ENCODE assay signal across 13 mouse cellular contexts in genomic region chr12:70911676-70912379, GRCm38 (mm10). TPM values are rescaled to one million over a fixed set of nuclear protein-coding genes. Genes with fewer than 3 reads are reported as not detected.
DNase-seq lines count a peak whose midpoint lies in the region; ATAC-seq and TF ChIP-seq lines count a peak whose summit lies in the region.
"Had no signal": no experiment of that assay in that cellular context is flagged by ENCODE, and none has a peak within 500 bp of the region (broad histone marks: within the 10 kb centered on the region; RNA-seq: fewer than 3 reads in every experiment).

No protein-coding gene starts in this region.

- no peak for TF ChIP-seq CTCF in CH12.LX (conservative IDR thresholded peaks at IDR 0.05 in 1 of 2, IDR thresholded peaks at IDR 0.05 in 1 of 2; ENCODE audit: low read depth in 2 of 2, low read length in 2 of 2)

- no peak for TF ChIP-seq POLR2A in CH12.LX (IDR thresholded peaks at IDR 0.05; ENCODE audit: low read depth, low read length)

- H3K79me2 ChIP-seq in CH12.LX (replicated peaks; ENCODE audit: control insufficient read depth, extremely low read depth, insufficient read depth, poor library complexity, severe bottlenecking), result no peaks in the 10 kb centered on the region

- in situ Hi-C loops in CH12.LX (cut with MboI; ENCODE audit: low pct_ligation_motif_present, low pct_unique_long_range_greater_than_20kb, low sequenced_read_pairs), result loop anchor here (10.0 to 25.0 kb wide), 2 partner anchors 417 to 675 kb away; partner anchors contain the start of gene Pygl

- dilution Hi-C loops in CH12.LX (cut with MboI; ENCODE audit: extremely low pct_ligation_motif_present, extremely low pct_unique_long_range_greater_than_20kb, low sequenced_read_pairs), result no loop called here

- H3K36me3 ChIP-seq in heart, embryonic 10.5 days, result no peaks in the 10 kb centered on the region
- H3K36me3 ChIP-seq in CH12.LX (replicated peaks in 1 of 2; ENCODE audit: control insufficient read depth in 1 of 2, insufficient read depth in 1 of 2, low read length in 1 of 2), result no peaks in the 10 kb centered on the region
- H3K36me3 ChIP-seq: embryonic facial prominence, embryonic 12.5 days; hindbrain, embryonic 15.5 days; lung, embryonic 15.5 days; neural tube, embryonic 13.5 days had no signal

- intact Hi-C loops in heart, postnatal 14 days (cut with DNase I), result loop anchor here (1.0 to 5.0 kb wide), 4 partner anchors 87 to 680 kb away; partner anchors contain the start of genes Frmd6 and Pygl

- no peaks in the 10 kb centered on the region for H3K27me3 ChIP-seq in heart, embryonic 10.5 days (ENCODE audit: insufficient read depth, poor library complexity, severe bottlenecking)
- H3K27me3 ChIP-seq in CH12.LX (replicated peaks), result no peaks in the 10 kb centered on the region
- H3K27me3 ChIP-seq: embryonic facial prominence, embryonic 12.5 days; hindbrain, embryonic 15.5 days; lung, embryonic 15.5 days; neural tube, embryonic 13.5 days had no signal

- peak; percentile 9 to 46; a peak in 2 of 4 replicates for ATAC-seq in hematopoietic stem cell, adult 5-6 weeks (replicated peaks in 1 of 2; ENCODE audit: insufficient read depth in 1 of 2, low FRiP score in 2 of 2, low TSS enrichment in 1 of 2, low read depth in 1 of 2, poor library complexity in 2 of 2, severe bottlenecking in 2 of 2)

- H3K27ac ChIP-seq in heart, embryonic 10.5 days, result no peak overlapping the region
- no peak overlapping the region for H3K27ac ChIP-seq in CH12.LX (ENCODE audit: insufficient read depth, low read depth)
- H3K27ac ChIP-seq: embryonic facial prominence, embryonic 12.5 days; hindbrain, embryonic 15.5 days; lung, embryonic 15.5 days; neural tube, embryonic 13.5 days had no signal

- H3K4me3 ChIP-seq in heart, embryonic 10.5 days, result no peak overlapping the region
- no peak overlapping the region for H3K4me3 ChIP-seq in CH12.LX (replicated peaks in 1 of 3; ENCODE audit: low read depth in 2 of 3, low read length in 2 of 3, poor library complexity in 1 of 3)
- H3K4me3 ChIP-seq: embryonic facial prominence, embryonic 12.5 days; hindbrain, embryonic 15.5 days; lung, embryonic 15.5 days; neural tube, embryonic 13.5 days had no signal

- H3K9me3 ChIP-seq in heart, embryonic 10.5 days, result no peaks in the 10 kb centered on the region
- H3K9me3 ChIP-seq in CH12.LX (replicated peaks; ENCODE audit: low read length), result no peaks in the 10 kb centered on the region
- H3K9me3 ChIP-seq: embryonic facial prominence, embryonic 12.5 days; hindbrain, embryonic 15.5 days; lung, embryonic 15.5 days; neural tube, embryonic 13.5 days had no signal

- TF ChIP-seq EP300 in CH12.LX (IDR thresholded peaks at IDR 0.05; ENCODE audit: low read length), result no peak

- WGBS in heart, embryonic 10.5 days, result 65% methylated on average over 17 of the region's 17 CpGs

- H3K9ac ChIP-seq in CH12.LX (ENCODE audit: insufficient read depth, low read depth), result no peak overlapping the region
- H3K9ac ChIP-seq: embryonic facial prominence, embryonic 12.5 days; hindbrain, embryonic 15.5 days; lung, embryonic 15.5 days; neural tube, embryonic 13.5 days had no signal

- H3K4me2 ChIP-seq in CH12.LX (ENCODE audit: insufficient read depth, low read depth, poor library complexity, severe bottlenecking), result peak overlapping the region; percentile 39
- H3K4me2 ChIP-seq: embryonic facial prominence, embryonic 12.5 days; hindbrain, embryonic 15.5 days; liver, embryonic 11.5 days; lung, embryonic 15.5 days; neural tube, embryonic 13.5 days had no signal

- no peak for TF ChIP-seq RAD21 in CH12.LX (IDR thresholded peaks at IDR 0.05; ENCODE audit: low read depth, low read length)

- DNase-seq in heart, embryonic 10.5 days (ENCODE audit: low spot score), result peak; percentile 63
- no peak for DNase-seq in heart, postnatal 14 days
- DNase-seq in 416B (ENCODE audit: low read depth), result peak; percentile 28
- peak; percentile 44 for DNase-seq in CH12.LX (ENCODE audit: extremely low read depth)
- no peak for DNase-seq in urinary bladder, postnatal 14 days (ENCODE audit: low spot score)
- no peak for DNase-seq in cerebellum, adult 8-10 months
- DNase-seq in left cerebral cortex, adult 8-10 months (ENCODE audit: low spot score in 2 of 2), result no peak

- H3K4me1 ChIP-seq in heart, embryonic 10.5 days, result peaks cover 22% of the 10 kb centered on the region; the same call in 1 of the 2 replicates
- H3K4me1 ChIP-seq in CH12.LX (ENCODE audit: control insufficient read depth in 1 of 2, insufficient read depth in 2 of 2), result peaks cover 6 to 34% of the 10 kb centered on the region in 2 experiments
- H3K4me1 ChIP-seq: embryonic facial prominence, embryonic 12.5 days had no signal

TF ChIP-seq in CH12.LX, 34 proteins besides CTCF, POLR2A, EP300 and RAD21:
- TF ChIP-seq MAX (IDR thresholded peaks at IDR 0.05; ENCODE audit: low read length) (no peak), MAFK (IDR thresholded peaks at IDR 0.05; ENCODE audit: insufficient replicate concordance, low read length) (no peak), UBTF (IDR thresholded peaks at IDR 0.05; ENCODE audit: low read depth, low read length) (no peak), ZC3H11A (IDR thresholded peaks at IDR 0.05; ENCODE audit: low read depth, low read length) (no peak), USF2 (conservative IDR thresholded peaks at IDR 0.05; ENCODE audit: low read depth, low read length) (no peak), IRF4 (IDR thresholded peaks at IDR 0.05; ENCODE audit: low read depth, low read length) (no peak), MXI1 (IDR thresholded peaks at IDR 0.05; ENCODE audit: low read depth, low read length) (0 out of 2 replicates have a peak, but pooled peaks have one; percentile 25), E2F4 (IDR thresholded peaks at IDR 0.05; ENCODE audit: insufficient replicate concordance, low read depth, low read length) (no peak)

RNA-seq across cellular contexts. Expression of gene Actr10, which starts 25.8 kb away (rescaled TPM):
- 194 and 197 TPM in 2 replicates for polyA plus RNA-seq in heart, embryonic 10.5 days (2016; fragmentation: Nextera tagmentation; extraction: Ambion mirVana)
- total RNA-seq in heart, postnatal 14 days (2021), result 100 to 1,000 TPM; 136 to 141 TPM
- total RNA-seq in CH12.LX (2012; rRNA removed) (60.2 and 66.0 TPM in 2 replicates), CH12.LX (2014; rRNA removed) (133 and 135 TPM in 2 replicates)
- polyA plus RNA-seq in CH12.LX (2012; ENCODE audit: insufficient read length, low read depth), result 154 and 168 TPM in 2 replicates
- total RNA-seq in hematopoietic stem cell, adult 5-6 weeks (2017), result 43.8 and 75.4 TPM in 2 replicates
- total RNA-seq in left cerebral cortex, adult 8-10 months (2022), result 100 to 1,000 TPM; 149 to 186 (median 172) TPM

Comparison
In these comparisons a context has a peak if more than half of its experiments do, and no peak if none do; other contexts are left out.
1. DNase-seq: peak in heart, embryonic 10.5 days (single experiment), 416B (single experiment) and CH12.LX (single experiment); none in heart, postnatal 14 days (0 of 2), urinary bladder, postnatal 14 days (single experiment), cerebellum, adult 8-10 months (single experiment) and left cerebral cortex, adult 8-10 months (0 of 2).